Mouse (Mus musculus): Measurements from ENCODE around the gene Arhgef7. TPM values are rescaled to one million over a fixed set of nuclear protein-coding genes. Genes with fewer than 3 reads are reported as not detected.

Gene Arhgef7
- polyA plus RNA-seq, 1 experiment from 2014 or later: 46.4 TPM

- Histone ChIP-seq H3K9ac (ENCODE audit: low read depth, low read length) (no peak overlapping the region), H3K4me2 (no peak overlapping the region), H3K27ac (ENCODE audit: low read depth, low read length) (no peak overlapping the region), H3K9me3 (replicated peaks; ENCODE audit: control insufficient read depth, low read length) (no peaks in the 10 kb centered on the region), H3K27me3 (ENCODE audit: control insufficient read depth, insufficient read depth, low read length) (no peaks in the 10 kb centered on the region), H3K4me1 (ENCODE audit: control insufficient read depth, insufficient read depth, low read length) (peaks cover 17% of the 10 kb centered on the region), H3K36me3 (ENCODE audit: control insufficient read depth, insufficient read depth, low read length) (peaks cover 12% of the 10 kb centered on the region), H3K4me3 (ENCODE audit: low read depth, low read length) (no peak overlapping the region)
- no peak for ATAC-seq (replicated peaks; ENCODE audit: insufficient number of reproducible peaks, low FRiP score, low TSS enrichment)
- WGBS (ENCODE audit: insufficient replicate concordance): 62% methylated on average over 8 of the region's 8 CpGs
Observed at GRCm38 (mm10) chr8:11788252-11788651, 60.7 kb downstream of the Arhgef7 start.

GRCm38 (mm10) chr8:11789168-11789567 lies 61.6 kb downstream of the Arhgef7 start:
- Histone ChIP-seq H3K4me2 (no peak overlapping the region), H3K9ac (ENCODE audit: low read depth, low read length) (no peak overlapping the region), H3K27ac (ENCODE audit: low read depth, low read length) (no peak overlapping the region), H3K36me3 (ENCODE audit: control insufficient read depth, insufficient read depth, low read length) (peaks cover 12% of the 10 kb centered on the region), H3K4me1 (ENCODE audit: control insufficient read depth, insufficient read depth, low read length) (peaks cover 13% of the 10 kb centered on the region), H3K9me3 (replicated peaks; ENCODE audit: control insufficient read depth, low read length) (no peaks in the 10 kb centered on the region), H3K4me3 (ENCODE audit: low read depth, low read length) (no peak overlapping the region), H3K27me3 (ENCODE audit: control insufficient read depth, insufficient read depth, low read length) (no peaks in the 10 kb centered on the region)
- no peak for ATAC-seq (replicated peaks; ENCODE audit: insufficient number of reproducible peaks, low FRiP score, low TSS enrichment)
- 87% methylated on average over 5 of the region's 5 CpGs for WGBS (ENCODE audit: insufficient replicate concordance)

- Histone ChIP-seq H3K27me3 (ENCODE audit: control insufficient read depth, insufficient read depth, low read length) (no peaks in the 10 kb centered on the region), H3K27ac (ENCODE audit: low read depth, low read length) (no peak overlapping the region), H3K4me1 (ENCODE audit: control insufficient read depth, insufficient read depth, low read length) (peaks cover 12% of the 10 kb centered on the region; the same call in 1 of the 2 replicates), H3K36me3 (ENCODE audit: control insufficient read depth, insufficient read depth, low read length) (peaks cover 8% of the 10 kb centered on the region), H3K4me2 (no peak overlapping the region), H3K9me3 (replicated peaks; ENCODE audit: control insufficient read depth, low read length) (no peaks in the 10 kb centered on the region), H3K9ac (ENCODE audit: low read depth, low read length) (no peak overlapping the region), H3K4me3 (ENCODE audit: low read depth, low read length) (no peak overlapping the region)
- no peak for ATAC-seq (replicated peaks; ENCODE audit: insufficient number of reproducible peaks, low FRiP score, low TSS enrichment)
Observed at GRCm38 (mm10) chr8:11794956-11795355, 67.4 kb downstream of the Arhgef7 start.

GRCm38 (mm10) chr8:11797128-11797527 lies 69.6 kb downstream of the Arhgef7 start:
- Histone ChIP-seq H3K27ac (ENCODE audit: low read depth, low read length) (no peak overlapping the region), H3K27me3 (ENCODE audit: control insufficient read depth, insufficient read depth, low read length) (no peaks in the 10 kb centered on the region), H3K36me3 (ENCODE audit: control insufficient read depth, insufficient read depth, low read length) (peaks cover 6% of the 10 kb centered on the region; the same call in 1 of the 2 replicates), H3K9ac (ENCODE audit: low read depth, low read length) (0 out of 2 replicates have a peak overlapping the region, but pooled peaks have one; percentile 13), H3K4me3 (ENCODE audit: low read depth, low read length) (no peak overlapping the region), H3K4me1 (ENCODE audit: control insufficient read depth, insufficient read depth, low read length) (peaks cover 10% of the 10 kb centered on the region; the same call in 1 of the 2 replicates), H3K4me2 (no peak overlapping the region), H3K9me3 (replicated peaks; ENCODE audit: control insufficient read depth, low read length) (no peaks in the 10 kb centered on the region)
- no peak for ATAC-seq (replicated peaks; ENCODE audit: insufficient number of reproducible peaks, low FRiP score, low TSS enrichment)
- WGBS (ENCODE audit: insufficient replicate concordance): 80% methylated on average over 8 of the region's 8 CpGs

- no peak for ATAC-seq (replicated peaks; ENCODE audit: insufficient number of reproducible peaks, low FRiP score, low TSS enrichment)
- peaks cover 6% of the 10 kb centered on the region; the same call in 1 of the 2 replicates for H3K36me3 ChIP-seq (ENCODE audit: control insufficient read depth, insufficient read depth, low read length)
- H3K9ac ChIP-seq (ENCODE audit: low read depth, low read length): 0 out of 2 replicates have a peak overlapping the region, but pooled peaks have one; percentile 6
- 0 out of 2 replicates have a peak, but pooled peaks cover 5% of the 10 kb centered on the region for H3K4me1 ChIP-seq (ENCODE audit: control insufficient read depth, insufficient read depth, low read length)
- H3K9me3 ChIP-seq (replicated peaks; ENCODE audit: control insufficient read depth, low read length): no peaks in the 10 kb centered on the region
- no peaks in the 10 kb centered on the region for H3K27me3 ChIP-seq (ENCODE audit: control insufficient read depth, insufficient read depth, low read length)
- H3K4me3 ChIP-seq (ENCODE audit: low read depth, low read length): no peak overlapping the region
- H3K27ac ChIP-seq (ENCODE audit: low read depth, low read length): peak overlapping the region; percentile 70; the same call in 1 of the 2 replicates
- no peak overlapping the region for H3K4me2 ChIP-seq
- WGBS (ENCODE audit: insufficient replicate concordance): 59% methylated on average over 14 of the region's 14 CpGs
Observed at GRCm38 (mm10) chr8:11797729-11798479, 70.4 kb downstream of the Arhgef7 start.

GRCm38 (mm10) chr8:11798480-11798867 lies 71.0 kb downstream of the Arhgef7 start:
- no peak for ATAC-seq (replicated peaks; ENCODE audit: insufficient number of reproducible peaks, low FRiP score, low TSS enrichment)
- Histone ChIP-seq H3K4me2 (no peak overlapping the region), H3K9ac (ENCODE audit: low read depth, low read length) (no peak overlapping the region), H3K4me3 (ENCODE audit: low read depth, low read length) (no peak overlapping the region), H3K9me3 (replicated peaks; ENCODE audit: control insufficient read depth, low read length) (no peaks in the 10 kb centered on the region), H3K4me1 (ENCODE audit: control insufficient read depth, insufficient read depth, low read length) (0 out of 2 replicates have a peak, but pooled peaks cover 5% of the 10 kb centered on the region), H3K27ac (ENCODE audit: low read depth, low read length) (peak overlapping the region; percentile 70; the same call in 1 of the 2 replicates), H3K36me3 (ENCODE audit: control insufficient read depth, insufficient read depth, low read length) (peaks cover 6% of the 10 kb centered on the region; the same call in 1 of the 2 replicates), H3K27me3 (ENCODE audit: control insufficient read depth, insufficient read depth, low read length) (no peaks in the 10 kb centered on the region)
- WGBS (ENCODE audit: insufficient replicate concordance): 87% methylated on average over 4 of the region's 4 CpGs

- H3K36me3 ChIP-seq (ENCODE audit: control insufficient read depth, insufficient read depth, low read length): peaks cover 6% of the 10 kb centered on the region; the same call in 1 of the 2 replicates
- H3K27me3 ChIP-seq (ENCODE audit: control insufficient read depth, insufficient read depth, low read length): no peaks in the 10 kb centered on the region
- H3K4me3 ChIP-seq (ENCODE audit: low read depth, low read length): no peak overlapping the region
- ATAC-seq (replicated peaks; ENCODE audit: insufficient number of reproducible peaks, low FRiP score, low TSS enrichment): no peak
- H3K4me2 ChIP-seq: no peak overlapping the region
- 89% methylated on average over 3 of the region's 3 CpGs for WGBS (ENCODE audit: insufficient replicate concordance)
- H3K27ac ChIP-seq (ENCODE audit: low read depth, low read length): no peak overlapping the region
- H3K4me1 ChIP-seq (ENCODE audit: control insufficient read depth, insufficient read depth, low read length): 0 out of 2 replicates have a peak, but pooled peaks cover 5% of the 10 kb centered on the region
- no peak overlapping the region for H3K9ac ChIP-seq (ENCODE audit: low read depth, low read length)
- H3K9me3 ChIP-seq (replicated peaks; ENCODE audit: control insufficient read depth, low read length): no peaks in the 10 kb centered on the region
Observed at GRCm38 (mm10) chr8:11799098-11799497, 71.6 kb downstream of the Arhgef7 start.

GRCm38 (mm10) chr8:11800481-11800880 lies 73.0 kb downstream of the Arhgef7 start:
- Histone ChIP-seq H3K9ac (ENCODE audit: low read depth, low read length) (no peak overlapping the region), H3K27ac (ENCODE audit: low read depth, low read length) (no peak overlapping the region), H3K4me2 (no peak overlapping the region), H3K36me3 (ENCODE audit: control insufficient read depth, insufficient read depth, low read length) (peaks cover 7% of the 10 kb centered on the region; the same call in 1 of the 2 replicates), H3K9me3 (replicated peaks; ENCODE audit: control insufficient read depth, low read length) (no peaks in the 10 kb centered on the region), H3K4me3 (ENCODE audit: low read depth, low read length) (no peak overlapping the region), H3K4me1 (ENCODE audit: control insufficient read depth, insufficient read depth, low read length) (0 out of 2 replicates have a peak, but pooled peaks cover 5% of the 10 kb centered on the region), H3K27me3 (ENCODE audit: control insufficient read depth, insufficient read depth, low read length) (no peaks in the 10 kb centered on the region)
- WGBS (ENCODE audit: insufficient replicate concordance): 85% methylated on average over 7 of the region's 7 CpGs
- no peak for ATAC-seq (replicated peaks; ENCODE audit: insufficient number of reproducible peaks, low FRiP score, low TSS enrichment)
